Mouse (Mus musculus): ENCODE data around the gene Med15. TPM values are rescaled to one million over a fixed set of nuclear protein-coding genes. Genes with fewer than 3 reads are reported as not detected.

Med15 gene
- polyA plus RNA-seq, 1 experiment from 2014 or later = 25.6 TPM

- Histone ChIP-seq H3K4me2 (no peak overlapping the region), H3K4me1 (replicated peaks) (no peaks in the 10 kb centered on the region), H3K36me3 (peaks cover 33% of the 10 kb centered on the region), H3K9ac (no peak overlapping the region), H3K9me3 (replicated peaks) (no peaks in the 10 kb centered on the region), H3K27ac (no peak overlapping the region), H3K27me3 (no peaks in the 10 kb centered on the region), H3K4me3 (no peak overlapping the region)
- ATAC-seq (replicated peaks; ENCODE audit: insufficient number of reproducible peaks, insufficient read depth, low FRiP score, low read depth) = no peak
- WGBS = 87% methylated on average over 2 of the region's 2 CpGs
Observed at GRCm38 (mm10) chr16:17701043-17701405, 31.7 kb downstream of the Med15 start.

GRCm38 (mm10) chr16:17700386-17701042 is 32.2 kb downstream of the Med15 start:
- H3K36me3 ChIP-seq = peaks cover 38% of the 10 kb centered on the region
- 79% methylated on average over 3 of the region's 3 CpGs for WGBS

DNA sequence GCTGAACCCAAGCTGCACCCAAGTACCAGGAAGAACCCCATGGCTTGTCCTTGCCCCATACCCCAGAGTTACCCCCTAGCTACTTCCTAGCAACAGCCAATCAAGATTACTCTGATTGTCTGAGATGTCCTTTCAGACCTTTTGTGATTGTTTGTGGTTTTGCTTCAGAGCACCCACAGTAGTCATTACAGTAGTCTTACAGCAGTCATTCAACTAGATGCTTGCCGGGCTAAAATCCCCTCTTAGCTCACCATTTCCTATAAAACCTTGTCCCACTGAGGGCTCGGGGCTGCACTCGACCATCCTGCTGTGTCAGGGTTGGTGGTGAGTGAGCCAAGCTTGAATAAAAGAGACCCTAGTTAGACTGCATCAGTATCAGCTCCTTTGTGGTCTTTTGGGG is 37.8 kb downstream of the Med15 start:
- 94% methylated on average over 3 of the region's 3 CpGs for WGBS
- H3K9me3 ChIP-seq (replicated peaks) = no peaks in the 10 kb centered on the region
- peaks cover 25% of the 10 kb centered on the region for H3K36me3 ChIP-seq

More at GRCm38 (mm10) chr16:17700386-17701042, 32.2 kb downstream of the Med15 start:
- Histone ChIP-seq H3K4me2 (no peak overlapping the region), H3K4me3 (no peak overlapping the region), H3K27me3 (no peaks in the 10 kb centered on the region), H3K4me1 (replicated peaks) (no peaks in the 10 kb centered on the region), H3K9ac (no peak overlapping the region), H3K27ac (no peak overlapping the region), H3K9me3 (replicated peaks) (no peaks in the 10 kb centered on the region)
- ATAC-seq (replicated peaks; ENCODE audit: insufficient number of reproducible peaks, insufficient read depth, low FRiP score, low read depth) = no peak

DNA sequence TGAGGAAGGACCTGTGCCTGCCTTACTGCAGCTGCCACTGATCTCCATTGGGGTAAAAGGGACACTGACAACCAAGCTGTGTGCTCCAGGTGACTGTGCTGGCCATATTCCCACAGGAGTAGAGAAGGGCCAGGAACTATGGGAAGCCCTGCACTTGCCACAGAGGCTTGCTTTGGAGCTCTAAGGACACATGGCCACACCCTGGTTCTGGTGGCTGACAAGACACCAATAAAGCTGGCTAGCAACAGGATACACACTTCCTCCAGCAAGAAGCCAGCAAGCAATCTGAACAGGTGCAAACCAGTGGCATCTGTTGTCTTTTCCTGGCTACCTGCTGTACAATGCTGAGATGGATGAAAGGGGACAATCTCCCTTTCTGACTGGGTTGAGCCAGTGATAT is 62.8 kb downstream of the Med15 start:
- Histone ChIP-seq H3K4me2 (no peak overlapping the region), H3K9me3 (replicated peaks) (no peaks in the 10 kb centered on the region), H3K27me3 (no peaks in the 10 kb centered on the region), H3K36me3 (peaks cover 56% of the 10 kb centered on the region), H3K4me1 (replicated peaks) (no peaks in the 10 kb centered on the region), H3K27ac (no peak overlapping the region), H3K4me3 (no peak overlapping the region), H3K9ac (no peak overlapping the region)
- ATAC-seq (replicated peaks; ENCODE audit: insufficient number of reproducible peaks, insufficient read depth, low FRiP score, low read depth) = no peak

More for the DNA sequence above, 37.8 kb downstream of the Med15 start:
- no peak overlapping the region for H3K4me3 ChIP-seq
- ATAC-seq (replicated peaks; ENCODE audit: insufficient number of reproducible peaks, insufficient read depth, low FRiP score, low read depth) = no peak
- H3K27ac ChIP-seq = no peak overlapping the region
- no peak overlapping the region for H3K9ac ChIP-seq
- no peak overlapping the region for H3K4me2 ChIP-seq
- H3K4me1 ChIP-seq (replicated peaks) = no peaks in the 10 kb centered on the region
- H3K27me3 ChIP-seq = no peaks in the 10 kb centered on the region

DNA sequence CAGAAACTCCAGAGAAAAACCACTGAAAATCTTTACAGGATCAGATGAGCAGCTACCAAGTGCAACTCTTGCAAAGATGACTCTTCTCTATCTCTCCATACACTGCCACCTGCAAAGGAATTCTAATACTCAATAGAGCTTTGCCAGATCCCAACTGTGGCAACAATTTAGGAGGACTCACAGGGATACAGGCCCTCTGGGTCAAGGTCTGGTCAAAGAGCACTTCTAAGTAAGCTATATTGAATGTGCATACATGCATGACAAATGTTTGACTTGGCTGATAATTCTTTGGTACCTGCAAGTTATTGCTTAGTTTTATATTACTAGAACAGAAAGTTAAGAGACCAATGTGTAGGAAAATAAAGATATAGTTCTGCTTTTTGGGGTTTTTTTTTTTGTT is 67.1 kb downstream of the Med15 start:
- Histone ChIP-seq H3K27me3 (no peaks in the 10 kb centered on the region), H3K4me3 (no peak overlapping the region), H3K9ac (no peak overlapping the region), H3K27ac (no peak overlapping the region), H3K9me3 (replicated peaks) (no peaks in the 10 kb centered on the region), H3K4me2 (no peak overlapping the region), H3K36me3 (peaks cover 48% of the 10 kb centered on the region), H3K4me1 (replicated peaks) (no peaks in the 10 kb centered on the region)
- no peak for ATAC-seq (replicated peaks; ENCODE audit: insufficient number of reproducible peaks, insufficient read depth, low FRiP score, low read depth)

DNA sequence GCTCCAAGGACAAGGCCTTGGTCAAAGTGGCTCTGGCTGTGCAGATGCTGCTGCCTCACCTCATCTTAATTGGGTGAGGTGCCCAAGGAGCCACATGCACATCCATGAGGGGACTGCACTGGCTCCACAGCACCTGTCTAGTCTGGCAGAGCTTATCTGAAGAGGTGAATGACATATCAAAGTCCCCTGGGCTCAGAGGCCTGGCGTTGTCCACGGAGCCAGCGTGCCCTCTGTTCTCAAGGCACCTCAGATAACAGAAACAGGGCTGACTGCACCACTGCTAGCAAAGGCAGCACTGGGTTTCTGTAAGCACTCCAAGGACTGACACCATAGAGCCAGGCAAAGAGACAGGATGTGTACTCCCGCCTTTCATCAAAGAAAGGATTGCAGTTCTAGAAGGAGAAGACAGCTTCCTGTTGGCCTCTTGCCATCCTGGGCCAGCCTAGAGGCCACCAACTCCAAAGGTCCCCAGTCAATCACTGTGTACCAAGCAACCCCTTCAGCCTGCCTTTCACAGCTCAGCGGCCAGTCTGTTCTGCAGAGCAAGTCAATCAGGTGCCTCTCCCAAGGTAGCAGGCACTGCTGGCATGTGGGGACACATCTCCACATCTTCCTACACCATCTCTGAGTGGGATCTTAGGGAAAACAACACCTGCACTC is 76.3 kb downstream of the Med15 start:
- Histone ChIP-seq H3K4me2 (no peak overlapping the region), H3K27ac (peak overlapping the region; percentile 15; the same call in 1 of the 2 replicates), H3K9me3 (replicated peaks) (no peaks in the 10 kb centered on the region), H3K4me1 (replicated peaks) (peaks cover 18% of the 10 kb centered on the region), H3K4me3 (no peak overlapping the region), H3K36me3 (peaks cover 52% of the 10 kb centered on the region), H3K9ac (no peak overlapping the region), H3K27me3 (no peaks in the 10 kb centered on the region)
- 0 out of 2 replicates have a peak, but pooled peaks have one; percentile 29 for ATAC-seq (replicated peaks; ENCODE audit: insufficient number of reproducible peaks, insufficient read depth, low FRiP score, low read depth)
- 33% methylated on average over 5 of the region's 5 CpGs for WGBS

DNA sequence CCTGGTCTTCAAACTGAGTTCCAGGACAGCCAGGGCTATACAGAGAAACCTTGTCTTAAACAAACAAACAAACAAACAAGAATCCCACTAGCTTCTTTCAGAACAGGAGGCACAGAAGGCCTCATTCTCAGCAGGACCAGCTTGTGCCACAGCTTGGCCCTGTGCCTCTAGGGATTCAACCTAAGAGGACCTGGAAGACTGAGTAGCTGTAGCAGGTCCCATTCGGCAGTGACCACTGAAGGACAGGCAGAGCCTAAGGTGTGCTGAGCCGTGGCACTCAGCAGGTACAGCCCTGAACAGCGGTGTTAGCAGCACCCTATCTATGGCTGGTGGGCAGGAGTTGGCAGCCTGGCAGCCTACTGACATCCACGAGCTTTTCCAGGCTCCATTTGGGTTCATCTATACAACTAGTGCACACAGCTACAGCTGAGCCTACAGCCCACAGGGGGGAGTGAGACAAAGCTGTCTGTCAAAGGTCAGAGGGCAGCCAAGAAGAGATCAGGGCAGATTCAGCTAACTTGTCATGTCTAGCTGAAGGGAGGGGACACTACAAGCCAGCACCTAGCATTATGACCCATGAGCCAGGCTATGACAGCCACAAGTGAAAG is 78.4 kb downstream of the Med15 start:
- no peaks in the 10 kb centered on the region for H3K27me3 ChIP-seq
- no peaks in the 10 kb centered on the region for H3K9me3 ChIP-seq (replicated peaks)
- H3K36me3 ChIP-seq = peaks cover 51% of the 10 kb centered on the region
- no peak overlapping the region for H3K4me2 ChIP-seq
- no peak overlapping the region for H3K27ac ChIP-seq
- no peak for ATAC-seq (replicated peaks; ENCODE audit: insufficient number of reproducible peaks, insufficient read depth, low FRiP score, low read depth)
- 90% methylated on average over 4 of the region's 4 CpGs for WGBS
- no peak overlapping the region for H3K9ac ChIP-seq
- peaks cover 18% of the 10 kb centered on the region for H3K4me1 ChIP-seq (replicated peaks)
- no peak overlapping the region for H3K4me3 ChIP-seq

DNA sequence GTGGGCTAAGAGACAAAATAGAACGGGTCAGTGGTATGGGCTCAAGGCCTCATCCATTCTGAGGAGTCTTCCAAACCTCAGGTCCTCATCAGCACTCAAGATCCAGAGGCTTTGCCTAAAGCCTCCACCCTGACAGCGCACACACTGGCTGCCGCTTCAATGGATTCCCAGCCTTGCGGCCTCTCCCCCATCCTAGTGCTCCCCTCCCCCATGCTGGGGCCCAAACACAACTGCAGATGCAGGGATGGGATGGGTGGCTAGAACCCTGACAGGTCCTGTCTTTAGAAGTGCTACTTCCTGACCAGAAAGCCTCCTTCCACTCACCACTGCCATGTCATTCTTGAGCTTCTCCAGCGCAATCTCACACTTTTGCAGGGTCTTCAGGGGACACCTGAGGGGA is 79.1 kb downstream of the Med15 start:
- 97% methylated on average over 5 of the region's 5 CpGs for WGBS
- H3K36me3 ChIP-seq = peaks cover 51% of the 10 kb centered on the region

DNA sequence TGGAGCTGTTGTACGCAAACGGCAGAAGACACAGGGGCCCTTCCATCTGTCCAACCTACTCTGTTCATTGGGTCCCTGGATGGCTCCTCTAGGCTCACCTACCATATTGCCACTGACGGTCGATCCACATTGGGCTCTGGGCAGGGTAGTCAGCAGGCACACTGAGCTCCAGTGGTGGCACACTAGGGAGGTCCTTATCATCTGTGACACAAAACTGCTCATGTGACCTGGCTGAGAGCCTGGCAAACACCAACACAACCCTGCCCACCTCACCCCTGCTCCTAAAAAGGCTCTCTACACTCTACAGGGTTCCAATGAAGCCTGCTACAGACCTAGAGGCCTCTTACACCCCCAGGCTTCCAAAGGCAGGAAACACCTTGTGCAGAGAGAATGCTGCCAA is 80.1 kb downstream of the Med15 start:
- Histone ChIP-seq H3K4me2 (no peak overlapping the region), H3K36me3 (peaks cover 51% of the 10 kb centered on the region), H3K27ac (no peak overlapping the region), H3K9ac (no peak overlapping the region), H3K9me3 (replicated peaks) (no peaks in the 10 kb centered on the region), H3K4me3 (no peak overlapping the region), H3K4me1 (replicated peaks) (peaks cover 18% of the 10 kb centered on the region), H3K27me3 (no peaks in the 10 kb centered on the region)
- 69% methylated on average over 4 of the region's 4 CpGs for WGBS
- ATAC-seq (replicated peaks; ENCODE audit: insufficient number of reproducible peaks, insufficient read depth, low FRiP score, low read depth) = no peak

More for the DNA sequence above, 79.1 kb downstream of the Med15 start:
- no peak overlapping the region for H3K4me3 ChIP-seq
- no peaks in the 10 kb centered on the region for H3K9me3 ChIP-seq (replicated peaks)
- no peaks in the 10 kb centered on the region for H3K27me3 ChIP-seq
- no peak for ATAC-seq (replicated peaks; ENCODE audit: insufficient number of reproducible peaks, insufficient read depth, low FRiP score, low read depth)
- H3K4me2 ChIP-seq = no peak overlapping the region
- H3K9ac ChIP-seq = no peak overlapping the region
- H3K27ac ChIP-seq = no peak overlapping the region
- H3K4me1 ChIP-seq (replicated peaks) = peaks cover 18% of the 10 kb centered on the region

GRCm38 (mm10) chr16:17650711-17651110 is 82.0 kb downstream of the Med15 start:
- peaks cover 17% of the 10 kb centered on the region for H3K4me1 ChIP-seq (replicated peaks)
- H3K27me3 ChIP-seq = no peaks in the 10 kb centered on the region
- peaks cover 51% of the 10 kb centered on the region for H3K36me3 ChIP-seq
- H3K4me3 ChIP-seq = no peak overlapping the region
- H3K27ac ChIP-seq = no peak overlapping the region
- WGBS = 95% methylated on average over 1 of the region's 1 CpGs
- no peak for ATAC-seq (replicated peaks; ENCODE audit: insufficient number of reproducible peaks, insufficient read depth, low FRiP score, low read depth)
- no peaks in the 10 kb centered on the region for H3K9me3 ChIP-seq (replicated peaks)
- no peak overlapping the region for H3K9ac ChIP-seq
- no peak overlapping the region for H3K4me2 ChIP-seq

- no peak for ATAC-seq (replicated peaks; ENCODE audit: insufficient number of reproducible peaks, insufficient read depth, low FRiP score, low read depth)
- H3K9me3 ChIP-seq (replicated peaks) = no peaks in the 10 kb centered on the region
- peaks cover 44% of the 10 kb centered on the region for H3K36me3 ChIP-seq
- no peak overlapping the region for H3K4me3 ChIP-seq
- no peak overlapping the region for H3K27ac ChIP-seq
- 82% methylated on average over 16 of the region's 16 CpGs for WGBS
- H3K4me2 ChIP-seq = no peak overlapping the region
- H3K4me1 ChIP-seq (replicated peaks) = peaks cover 17% of the 10 kb centered on the region
- no peaks in the 10 kb centered on the region for H3K27me3 ChIP-seq
- H3K9ac ChIP-seq = no peak overlapping the region
Observed at GRCm38 (mm10) chr16:17649925-17650605, 82.6 kb downstream of the Med15 start.
